Mouse (Mus musculus): Measurements from ENCODE around the gene Gpr152. TPM values are rescaled to one million over a fixed set of nuclear protein-coding genes. Genes with fewer than 3 reads are reported as not detected.

The Gpr152 gene
- polyA plus RNA-seq, 1 experiment from 2014 or later, result not detected

- no peak for TF ChIP-seq EP300 (IDR thresholded peaks at IDR 0.05; ENCODE audit: low read depth)
- no peak for TF ChIP-seq CTCF (IDR thresholded peaks at IDR 0.05; ENCODE audit: low read depth)
- ATAC-seq (peak; percentile 47), DNase-seq (no peak)
- 8% methylated on average over 27 of the region's 27 CpGs for WGBS (ENCODE audit: insufficient replicate concordance)
- peak overlapping the region; percentile 97 for H3K4me2 ChIP-seq (ENCODE audit: low read depth, low read length)
- peak overlapping the region; percentile 82 for H3K27ac ChIP-seq (ENCODE audit: low read depth)
- no peaks in the 10 kb centered on the region for H3K36me3 ChIP-seq (replicated peaks; ENCODE audit: insufficient read depth, low read length)
- H3K4me3 ChIP-seq (ENCODE audit: low read depth, low read length), result peak overlapping the region; percentile 62
- no peaks in the 10 kb centered on the region for H3K27me3 ChIP-seq (ENCODE audit: insufficient read depth, low read length)
- H3K4me1 ChIP-seq (ENCODE audit: insufficient read depth), result peaks cover 30% of the 10 kb centered on the region
- peak overlapping the region; percentile 81 for H3K9ac ChIP-seq (replicated peaks)
- no peaks in the 10 kb centered on the region for H3K9me3 ChIP-seq (ENCODE audit: low read length)
Observed at GRCm38 (mm10) chr19:4169810-4170209, 30.2 kb downstream of the Gpr152 start.

GRCm38 (mm10) chr19:4170723-4171392 is 31.3 kb downstream of the Gpr152 start:
- peaks cover 28% of the 10 kb centered on the region for H3K4me1 ChIP-seq (ENCODE audit: insufficient read depth)
- ATAC-seq (no peak), DNase-seq (no peak)
- 0 out of 2 replicates have a peak overlapping the region, but pooled peaks have one; percentile 34 for H3K27ac ChIP-seq (ENCODE audit: low read depth)
- WGBS (ENCODE audit: insufficient replicate concordance), result 87% methylated on average over 10 of the region's 10 CpGs
- no peaks in the 10 kb centered on the region for H3K27me3 ChIP-seq (ENCODE audit: insufficient read depth, low read length)
- H3K4me3 ChIP-seq (ENCODE audit: low read depth, low read length), result no peak overlapping the region
- no peak overlapping the region for H3K4me2 ChIP-seq (ENCODE audit: low read depth, low read length)
- TF ChIP-seq CTCF (IDR thresholded peaks at IDR 0.05; ENCODE audit: low read depth), result no peak
- no peak for TF ChIP-seq EP300 (IDR thresholded peaks at IDR 0.05; ENCODE audit: low read depth)
- H3K9me3 ChIP-seq (ENCODE audit: low read length), result no peaks in the 10 kb centered on the region
- H3K36me3 ChIP-seq (replicated peaks; ENCODE audit: insufficient read depth, low read length), result no peaks in the 10 kb centered on the region
- H3K9ac ChIP-seq (replicated peaks), result no peak overlapping the region

- TF ChIP-seq EP300 (IDR thresholded peaks at IDR 0.05; ENCODE audit: low read depth) (no peak), CTCF (IDR thresholded peaks at IDR 0.05; ENCODE audit: low read depth) (no peak)
- Histone ChIP-seq H3K4me1 (ENCODE audit: insufficient read depth) (peaks cover 28% of the 10 kb centered on the region), H3K9me3 (ENCODE audit: low read length) (no peaks in the 10 kb centered on the region), H3K4me2 (ENCODE audit: low read depth, low read length) (no peak overlapping the region), H3K27ac (ENCODE audit: low read depth) (0 out of 2 replicates have a peak overlapping the region, but pooled peaks have one; percentile 34), H3K4me3 (ENCODE audit: low read depth, low read length) (no peak overlapping the region), H3K9ac (replicated peaks) (no peak overlapping the region), H3K27me3 (ENCODE audit: insufficient read depth, low read length) (no peaks in the 10 kb centered on the region), H3K36me3 (replicated peaks; ENCODE audit: insufficient read depth, low read length) (no peaks in the 10 kb centered on the region)
- ATAC-seq (no peak), DNase-seq (no peak)
- 46% methylated on average over 13 of the region's 13 CpGs for WGBS (ENCODE audit: insufficient replicate concordance)
Observed at GRCm38 (mm10) chr19:4171393-4172290, 32.1 kb downstream of the Gpr152 start.

- TF ChIP-seq CTCF (IDR thresholded peaks at IDR 0.05; ENCODE audit: low read depth) (no peak; the same call in 1 of the 2 replicates), EP300 (IDR thresholded peaks at IDR 0.05; ENCODE audit: low read depth) (no peak)
- Histone ChIP-seq H3K4me2 (ENCODE audit: low read depth, low read length) (no peak overlapping the region), H3K4me1 (ENCODE audit: insufficient read depth) (peaks cover 28% of the 10 kb centered on the region), H3K27me3 (ENCODE audit: insufficient read depth, low read length) (no peaks in the 10 kb centered on the region), H3K4me3 (ENCODE audit: low read depth, low read length) (no peak overlapping the region), H3K9me3 (ENCODE audit: low read length) (no peaks in the 10 kb centered on the region), H3K9ac (replicated peaks) (no peak overlapping the region), H3K27ac (ENCODE audit: low read depth) (no peak overlapping the region), H3K36me3 (replicated peaks; ENCODE audit: insufficient read depth, low read length) (no peaks in the 10 kb centered on the region)
- DNase-seq, result no peak
- 68% methylated on average over 11 of the region's 11 CpGs for WGBS (ENCODE audit: insufficient replicate concordance)
- ATAC-seq, result no peak
Observed at GRCm38 (mm10) chr19:4172925-4173324, 33.3 kb downstream of the Gpr152 start.

GRCm38 (mm10) chr19:4175368-4175947 is 35.9 kb downstream of the Gpr152 start, which contains the start of gene Carns1:
Carns1 (minus strand) TSS chr19:4175479.
- Histone ChIP-seq H3K27me3 (ENCODE audit: insufficient read depth, low read length) (no peaks in the 10 kb centered on the region), H3K9ac (replicated peaks) (no peak within 1 kb of the TSS), H3K27ac (ENCODE audit: low read depth) (no peak within 1 kb of the TSS), H3K36me3 (replicated peaks; ENCODE audit: insufficient read depth, low read length) (0 out of 2 replicates have a peak, but pooled peaks cover 4% of the 10 kb centered on the region), H3K4me3 (ENCODE audit: low read depth, low read length) (no peak within 1 kb of the TSS), H3K9me3 (ENCODE audit: low read length) (no peaks in the 10 kb centered on the region), H3K4me2 (ENCODE audit: low read depth, low read length) (peak within 1 kb of the TSS; percentile 39), H3K4me1 (ENCODE audit: insufficient read depth) (peaks cover 14% of the 10 kb centered on the region)
- no peak for DNase-seq
- peak; percentile 56; the same call in 1 of the 2 replicates for ATAC-seq
- TF ChIP-seq CTCF (IDR thresholded peaks at IDR 0.05; ENCODE audit: low read depth) (no peak), EP300 (IDR thresholded peaks at IDR 0.05; ENCODE audit: low read depth) (no peak)
- WGBS (ENCODE audit: insufficient replicate concordance), result 32% methylated on average over 11 of the region's 11 CpGs

GRCm38 (mm10) chr19:4180411-4180810 is 40.8 kb downstream of the Gpr152 start:
- Histone ChIP-seq H3K4me3 (ENCODE audit: low read depth, low read length) (no peak overlapping the region), H3K9me3 (ENCODE audit: low read length) (no peaks in the 10 kb centered on the region), H3K4me1 (ENCODE audit: insufficient read depth) (peaks cover 20% of the 10 kb centered on the region), H3K27ac (ENCODE audit: low read depth) (no peak overlapping the region), H3K9ac (replicated peaks) (no peak overlapping the region), H3K27me3 (ENCODE audit: insufficient read depth, low read length) (no peaks in the 10 kb centered on the region), H3K4me2 (ENCODE audit: low read depth, low read length) (no peak overlapping the region), H3K36me3 (replicated peaks; ENCODE audit: insufficient read depth, low read length) (0 out of 2 replicates have a peak, but pooled peaks cover 4% of the 10 kb centered on the region)
- TF ChIP-seq EP300 (IDR thresholded peaks at IDR 0.05; ENCODE audit: low read depth) (no peak), CTCF (IDR thresholded peaks at IDR 0.05; ENCODE audit: low read depth) (no peak)
- ATAC-seq (no peak), DNase-seq (no peak)
- 74% methylated on average over 7 of the region's 7 CpGs for WGBS (ENCODE audit: insufficient replicate concordance)

All from liver, postnatal 0 days (tissue).